Mouse (Mus musculus) right cerebral cortex, postnatal 25 days (tissue): ENCODE measurements around the gene Ly86.

Experiments used
- DNase-seq: peaks from one replicate; pipeline ENCODE4 v3.0.0; 2022

Gene Ly86

GRCm38 (mm10) chr13:37344909-37345772, at the start of gene Ly86:
Ly86 (plus strand) TSS chr13:37345208.
- no peak for DNase-seq

DNA sequence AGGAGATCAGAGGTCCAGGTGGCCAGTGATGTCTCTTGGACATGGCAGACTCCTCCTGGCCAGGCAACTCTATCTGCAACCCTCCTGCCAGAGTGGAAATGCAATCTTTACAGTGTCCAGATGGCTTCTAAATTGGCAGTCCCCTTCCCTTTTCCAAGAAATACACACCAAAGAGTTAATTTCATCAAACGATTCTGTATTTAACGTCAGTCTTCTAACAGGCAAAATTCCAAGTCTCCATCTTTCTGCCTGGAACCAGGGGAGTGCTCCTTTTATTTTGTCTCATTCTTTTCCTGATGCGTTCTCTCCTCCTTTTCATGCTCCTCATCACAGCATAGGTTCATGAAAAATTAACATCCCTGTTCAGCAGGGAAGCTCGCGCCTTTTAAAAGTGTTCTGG, 47.1 kb upstream of the Ly86 start:
- DNase-seq, result no peak

DNA sequence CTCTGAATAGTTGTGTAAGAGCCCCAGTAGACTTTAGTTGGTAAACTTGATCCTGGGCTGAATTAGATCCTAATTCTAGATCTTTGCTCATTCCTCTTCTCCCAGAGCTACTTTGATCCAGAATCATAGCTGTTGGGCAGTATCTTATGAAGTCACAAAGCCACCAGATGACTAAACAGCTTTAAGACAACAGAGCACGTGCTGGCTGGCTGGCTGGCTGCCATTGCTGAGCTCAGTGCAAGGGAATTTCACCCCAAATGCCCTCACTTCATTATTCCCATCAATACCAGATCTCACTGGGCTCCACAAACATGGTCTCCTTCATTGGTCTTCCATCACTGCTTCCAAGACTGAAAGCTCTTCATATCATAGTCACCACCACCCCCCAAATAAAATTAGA, 46.2 kb upstream of the Ly86 start:
- DNase-seq, result no peak

DNA sequence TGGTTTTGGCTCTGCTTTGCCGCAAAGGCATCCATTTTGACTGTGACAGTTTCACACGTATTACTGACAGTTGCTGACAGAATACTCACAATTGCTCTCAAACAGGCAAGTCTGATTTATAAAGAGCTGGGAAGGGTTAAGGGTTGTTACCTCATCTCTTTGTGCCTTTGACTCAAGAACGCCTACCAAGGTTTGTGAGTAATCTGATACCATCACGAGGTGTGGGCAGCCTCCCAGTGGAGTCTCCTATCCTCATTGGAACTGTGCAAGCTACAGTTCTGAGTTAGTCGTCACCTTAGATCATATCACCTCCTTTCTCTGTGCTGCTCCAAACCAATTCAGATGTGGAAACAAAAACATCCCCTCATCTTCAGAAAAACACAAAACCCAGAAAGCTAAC, 42.1 kb upstream of the Ly86 start:
- no peak for DNase-seq

- no peak for DNase-seq
These were observed 37.0 kb upstream of the Ly86 start for GRCm38 (mm10) chr13:37308006-37308405.

GRCm38 (mm10) chr13:37309296-37309695, 35.7 kb upstream of the Ly86 start:
- no peak for DNase-seq

- DNase-seq, result no peak
These were observed 34.7 kb upstream of the Ly86 start for GRCm38 (mm10) chr13:37310331-37310730.

DNA sequence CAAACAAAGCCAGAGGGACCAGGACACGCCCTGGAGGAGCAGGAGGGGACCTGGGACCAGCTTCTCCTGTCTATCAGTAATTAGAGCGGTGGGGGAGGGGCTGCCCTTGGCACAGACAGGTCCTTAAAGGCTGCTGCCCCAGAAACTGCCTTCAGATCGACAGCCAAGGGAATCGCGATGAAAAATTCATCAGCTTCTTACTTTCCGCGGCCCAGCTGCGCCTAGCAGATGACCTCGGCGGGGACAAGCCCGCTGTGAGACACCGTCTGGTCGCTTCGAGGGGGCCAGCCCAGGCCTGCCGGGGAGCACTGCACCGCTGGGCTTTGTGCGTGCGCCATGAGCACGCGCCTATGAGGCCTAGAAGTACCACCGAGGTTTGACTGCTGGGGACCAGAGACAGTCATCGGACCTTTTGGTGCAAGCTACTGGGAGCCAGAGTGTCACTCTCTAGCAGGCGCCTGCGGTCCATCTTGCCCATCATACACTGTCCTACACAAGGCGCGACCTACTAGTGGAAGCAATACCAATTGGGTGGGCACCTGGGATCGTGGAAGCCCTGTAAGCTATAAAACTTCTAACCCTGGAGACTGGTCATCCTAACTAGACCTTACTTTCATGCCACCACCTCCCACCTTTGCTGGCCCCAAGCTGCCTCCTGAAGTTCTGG, 33.3 kb upstream of the Ly86 start:
- DNase-seq, result peak; percentile 36

- DNase-seq, result peak; percentile 90
These were observed 32.6 kb upstream of the Ly86 start for GRCm38 (mm10) chr13:37312222-37312928.

DNA sequence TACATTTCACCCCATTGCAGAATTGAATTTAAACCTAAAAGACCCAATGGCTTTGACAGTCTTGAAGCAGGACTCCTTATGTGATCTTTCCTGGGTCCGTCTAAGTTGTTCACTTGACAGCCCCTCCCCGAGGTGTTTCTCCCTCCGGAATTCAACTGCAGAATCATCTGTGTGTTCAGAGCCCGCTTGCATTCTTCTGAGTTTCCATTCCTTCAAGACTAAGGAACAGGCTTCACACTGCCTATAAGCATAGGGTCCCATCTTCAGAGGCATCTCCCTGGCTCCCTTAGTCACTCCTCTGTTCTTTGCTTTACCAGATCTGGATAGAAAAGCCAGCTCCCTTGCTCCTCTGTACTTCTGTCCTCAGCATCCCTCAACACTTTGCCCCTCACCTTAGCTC, 32.1 kb upstream of the Ly86 start:
- no peak for DNase-seq

GRCm38 (mm10) chr13:37325504-37325903, 19.5 kb upstream of the Ly86 start:
- DNase-seq, result peak; percentile 49

DNA sequence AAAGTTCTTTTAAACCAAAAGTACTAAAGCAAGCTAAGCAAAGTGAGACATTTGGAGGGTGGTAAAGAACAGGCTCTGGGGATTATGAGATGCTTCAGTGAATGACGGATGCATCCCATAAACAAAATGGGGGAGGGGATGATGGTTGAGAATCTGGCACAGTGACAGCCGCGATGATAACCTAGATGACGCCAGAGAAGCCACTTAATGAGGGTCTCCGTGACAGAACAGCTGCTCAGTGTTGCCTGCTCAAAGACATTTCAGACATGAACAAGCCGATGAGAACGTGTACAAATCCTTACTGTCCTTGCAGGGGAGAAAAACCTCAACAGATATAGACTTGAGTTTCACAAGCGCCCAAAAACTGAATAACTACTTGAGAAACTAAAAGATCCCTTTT, 15.3 kb upstream of the Ly86 start:
- DNase-seq, result no peak

DNA sequence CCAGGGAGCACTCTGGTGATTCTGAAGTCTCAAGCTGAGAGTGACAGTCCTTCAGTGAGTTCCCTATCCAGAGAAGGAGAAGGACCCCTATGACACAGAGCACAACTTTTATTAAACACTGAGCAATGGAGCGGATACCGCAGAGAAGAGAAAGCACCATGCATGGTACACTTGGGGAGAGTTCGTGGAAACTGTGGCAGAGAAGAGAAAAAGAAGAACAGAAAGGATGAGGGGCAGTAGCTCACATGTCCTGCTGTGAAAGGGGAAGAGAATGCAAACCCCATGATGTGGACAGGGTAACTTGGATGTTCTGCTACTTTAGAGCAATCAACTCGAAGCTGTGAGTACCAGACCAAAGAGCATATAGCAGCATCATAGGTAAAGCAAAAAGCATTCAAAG, 14.0 kb upstream of the Ly86 start:
- no peak for DNase-seq

DNA sequence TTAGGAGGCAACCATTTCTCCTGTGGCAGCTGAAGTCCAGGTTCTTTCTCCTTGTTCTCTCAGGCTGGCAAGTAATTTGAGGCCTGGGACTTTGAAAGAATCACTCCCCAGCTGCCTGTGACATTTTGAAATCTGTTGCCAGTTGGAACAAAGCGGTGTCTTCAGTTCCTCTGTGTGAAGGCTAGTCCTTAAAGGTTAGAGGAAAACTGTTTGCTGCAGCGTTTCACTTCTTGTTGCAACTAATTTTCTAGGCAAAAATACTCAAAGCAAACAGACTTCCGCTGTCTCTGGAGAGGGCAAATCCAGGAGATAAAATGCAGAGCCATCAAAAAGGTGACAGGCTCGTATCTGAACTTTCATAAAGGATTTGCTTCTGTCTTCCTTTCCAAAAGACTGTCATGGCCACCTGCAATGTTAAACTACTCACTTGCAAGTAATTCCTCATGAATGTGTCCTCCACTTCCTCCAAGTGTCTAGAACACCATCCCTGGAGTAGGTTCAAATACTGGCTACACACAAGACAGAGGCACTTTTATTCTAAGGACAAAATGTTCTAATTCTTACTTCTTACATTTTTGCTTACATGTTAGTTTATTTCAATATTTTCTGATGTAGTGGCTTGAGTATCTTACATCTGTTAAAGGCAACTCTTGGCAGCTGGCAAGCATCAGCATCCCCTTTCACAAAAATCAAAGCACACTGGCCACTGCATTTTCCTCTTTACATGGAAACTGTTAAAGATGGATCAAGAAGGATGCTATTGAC, 12.0 kb upstream of the Ly86 start:
- DNase-seq, result no peak

- DNase-seq, result no peak
These were observed 11.5 kb upstream of the Ly86 start for GRCm38 (mm10) chr13:37333544-37333870.

DNA sequence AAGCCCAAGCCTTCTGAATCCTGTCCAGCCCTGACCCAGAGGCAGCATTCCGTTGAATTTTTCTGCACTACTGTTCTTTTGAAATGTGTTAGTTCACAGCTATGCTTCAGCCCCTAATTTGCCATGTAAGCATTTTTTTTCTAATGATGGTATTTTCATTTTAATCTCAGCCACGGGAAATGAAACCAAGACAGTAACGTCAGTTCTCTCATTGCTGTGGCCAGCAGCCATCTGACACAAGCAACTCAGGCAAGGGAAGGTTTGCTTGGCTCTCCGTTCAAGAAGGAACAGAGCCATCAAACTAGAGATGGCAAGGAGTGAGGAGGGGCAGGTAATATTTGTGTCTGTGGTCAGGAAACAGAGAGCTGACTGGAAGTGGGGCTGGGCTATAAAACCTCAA, 7.7 kb upstream of the Ly86 start:
- DNase-seq, result no peak

DNA sequence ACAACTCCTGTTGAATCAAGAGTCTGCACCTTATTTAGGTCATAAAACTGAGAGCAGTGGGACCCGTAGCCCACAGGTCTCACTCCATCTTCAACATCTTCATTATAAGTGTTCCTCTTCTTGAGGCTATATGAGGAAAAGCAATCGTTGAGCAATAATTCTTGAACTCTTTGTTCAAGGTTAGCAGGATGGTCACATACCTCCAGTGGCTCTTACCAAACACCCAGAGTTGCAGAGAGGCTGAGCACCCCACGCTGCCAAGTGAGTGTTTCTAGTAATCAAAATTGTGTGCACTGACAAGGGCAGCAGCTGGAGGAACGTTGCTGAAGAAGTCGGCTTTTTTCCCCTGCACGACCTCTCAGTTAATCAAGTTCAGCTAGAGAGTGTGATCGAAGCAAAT, 7.1 kb upstream of the Ly86 start:
- DNase-seq, result no peak

- DNase-seq, result no peak
These were observed 2.2 kb upstream of the Ly86 start for GRCm38 (mm10) chr13:37342804-37343203.

- no peak for DNase-seq
These were observed 815 bp downstream of the Ly86 start for GRCm38 (mm10) chr13:37345823-37346222.

DNA sequence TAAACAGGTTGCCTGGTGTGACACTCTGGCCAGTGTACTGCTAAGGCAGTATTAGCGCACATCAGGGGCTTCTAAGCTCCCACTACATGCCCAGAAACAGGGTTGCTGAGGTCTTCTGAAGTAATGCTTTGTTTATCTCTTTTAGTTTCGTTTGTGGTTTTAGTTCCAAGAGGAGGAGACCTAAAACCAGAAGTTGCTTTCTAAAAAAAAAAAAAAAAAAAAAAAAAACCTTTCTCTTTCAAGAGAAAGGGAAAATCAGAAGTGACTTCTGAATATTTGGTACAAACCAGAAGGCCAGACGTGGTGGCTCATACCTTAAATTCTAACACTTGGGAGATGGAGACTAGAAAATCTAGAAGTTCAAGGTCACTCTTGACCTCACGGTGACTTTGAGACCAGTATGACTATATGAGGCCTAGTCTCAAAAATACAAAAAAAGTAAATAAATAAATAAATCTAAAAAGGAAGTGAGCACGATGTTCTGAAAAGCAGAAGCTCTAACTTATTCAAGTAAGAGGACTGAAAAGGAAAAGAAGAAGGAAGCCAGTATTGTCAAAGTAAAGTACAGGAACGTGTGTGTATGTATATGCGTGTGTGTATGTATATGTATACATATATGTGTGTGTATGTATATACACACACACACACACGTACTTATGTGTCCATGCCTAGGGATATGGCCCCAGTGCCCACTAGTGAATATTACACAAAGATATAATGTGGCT, 3.0 kb downstream of the Ly86 start:
- DNase-seq, result no peak

DNA sequence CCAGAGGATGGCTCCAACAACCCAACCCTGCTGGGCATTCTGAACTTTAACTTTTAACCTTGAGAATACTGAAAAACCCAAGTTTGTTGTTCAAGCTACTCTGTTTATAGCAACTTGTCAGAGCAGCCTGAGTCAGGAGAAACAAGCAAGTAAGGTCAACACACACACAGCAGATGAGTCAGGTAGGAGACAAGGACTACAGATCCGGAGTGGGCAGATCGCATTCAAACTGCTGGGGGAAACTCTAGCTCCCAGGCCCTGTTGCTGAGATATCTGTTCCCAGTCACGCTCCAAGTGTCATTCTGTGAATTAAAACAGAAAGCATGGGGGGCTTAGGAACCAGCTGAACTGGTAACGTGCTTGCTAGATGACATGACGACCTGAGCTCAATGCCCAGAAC, 4.0 kb downstream of the Ly86 start:
- no peak for DNase-seq

GRCm38 (mm10) chr13:37353016-37353415, 8.0 kb downstream of the Ly86 start:
- no peak for DNase-seq

DNA sequence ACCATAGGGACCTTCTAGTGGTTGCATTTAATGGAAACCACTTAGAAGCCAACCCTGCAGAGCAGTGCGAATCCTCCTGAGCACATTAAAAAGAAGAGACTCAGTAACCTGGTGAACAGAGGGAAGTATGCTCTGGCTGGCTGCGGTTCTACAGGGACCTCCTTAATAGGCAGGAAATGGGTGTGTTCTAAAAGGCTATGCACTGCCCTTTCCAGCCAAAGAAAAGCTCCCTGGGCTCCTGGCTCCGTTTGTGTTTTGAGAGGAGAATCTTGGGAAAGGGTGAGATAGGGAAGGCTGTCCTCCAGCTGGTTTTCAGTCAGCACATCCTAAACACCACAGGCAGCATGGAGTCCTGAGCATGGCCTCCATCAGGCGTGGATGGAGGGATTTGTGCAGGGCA, 8.9 kb downstream of the Ly86 start:
- no peak for DNase-seq
